Mouse (Mus musculus) forebrain, embryonic 13.5 days (tissue): ENCODE results near the gene Saysd1. TPM values are rescaled to one million over a fixed set of nuclear protein-coding genes. Genes with fewer than 3 reads are reported as not detected.
A peak's percentile ranks its signal among the peaks of the same experiment; 100 is the strongest.

Source experiments
- ATAC-seq: fragments of 200-750 bp; cut with Nextera tagmentation; 2 replicates; pipeline ENCODE4 v1.8.0; 2017
- H3K27ac ChIP-seq: fragments of 300-500 bp; sonication (generic); 2 replicates; pipeline ENCODE4 v1.5.1; 2015; ENCODE audit warnings: inconsistent platforms, mild to moderate bottlenecking, moderate library complexity
- H3K27me3 ChIP-seq: fragments of 300-500 bp; sonication (generic); 2 replicates; pipeline ENCODE4 v1.6.1; 2015; ENCODE audit warnings: mild to moderate bottlenecking, inconsistent platforms
- H3K36me3 ChIP-seq: fragments of 300-500 bp; sonication (generic); 2 replicates; pipeline ENCODE4 v1.6.1; 2015; ENCODE audit warnings: mild to moderate bottlenecking, inconsistent platforms; ENCODE audit not compliant: poor library complexity, severe bottlenecking
- H3K4me1 ChIP-seq: fragments of 300-500 bp; sonication (generic); 2 replicates; pipeline ENCODE4 v1.6.1; 2015; ENCODE audit warnings: inconsistent platforms
- H3K4me2 ChIP-seq: fragments of 300-500 bp; sonication (generic); 2 replicates; pipeline ENCODE4 v1.6.1; 2015; ENCODE audit warnings: inconsistent platforms, mild to moderate bottlenecking, moderate library complexity
- H3K4me3 ChIP-seq: fragments of 300-500 bp; sonication (generic); 2 replicates; pipeline ENCODE4 v1.5.1; 2015; ENCODE audit warnings: mild to moderate bottlenecking, inconsistent platforms
- H3K9ac ChIP-seq: fragments of 300-500 bp; sonication (generic); 2 replicates; pipeline ENCODE4 v1.6.1; 2015; ENCODE audit warnings: mild to moderate bottlenecking, inconsistent platforms
- H3K9me3 ChIP-seq: fragments of 300-500 bp; sonication (generic); replicated peaks from 2 replicates; pipeline ENCODE4 v1.6.1; 2016; ENCODE audit warnings: inconsistent platforms
- WGBS: fragments of 180-500 bp; shearing (Covaris S2); methylation state at CpG from one replicate; pipeline ENCODE4 v1.1.7; 2015; 5-methylcytosine and 5-hydroxymethylcytosine counted together
- polyA plus RNA-seq: library from polyadenylated mRNA; unstranded; fragments of >200 nt; fragmentation: Nextera tagmentation; extraction: Ambion mirVana; gene quantifications from 2 replicates; pipeline ENCODE4 v1.2.1, GENCODE M21; 2015

The Saysd1 gene
- polyA plus RNA-seq, 1 experiment from 2014 or later = 13.6 TPM

GRCm38 (mm10) chr14:20158727-20159681 is 20.7 kb upstream of the Saysd1 start:
- Histone ChIP-seq H3K27ac (no peak overlapping the region), H3K4me3 (no peak overlapping the region), H3K36me3 (no peaks in the 10 kb centered on the region), H3K9ac (no peak overlapping the region), H3K4me2 (no peak overlapping the region), H3K27me3 (no peaks in the 10 kb centered on the region), H3K4me1 (peaks cover 32% of the 10 kb centered on the region), H3K9me3 (no peaks in the 10 kb centered on the region)
- no peak for ATAC-seq
- WGBS = 80% methylated on average over 8 of the region's 8 CpGs

- H3K9me3 ChIP-seq = no peaks in the 10 kb centered on the region
- ATAC-seq = no peak
- H3K4me2 ChIP-seq = no peak overlapping the region
- peaks cover 23% of the 10 kb centered on the region for H3K4me1 ChIP-seq
- no peaks in the 10 kb centered on the region for H3K27me3 ChIP-seq
- no peak overlapping the region for H3K27ac ChIP-seq
- no peaks in the 10 kb centered on the region for H3K36me3 ChIP-seq
- no peak overlapping the region for H3K4me3 ChIP-seq
- H3K9ac ChIP-seq = no peak overlapping the region
- 92% methylated on average over 10 of the region's 10 CpGs for WGBS
Observed at GRCm38 (mm10) chr14:20157595-20157994, 19.3 kb upstream of the Saysd1 start.

- no peak for ATAC-seq
- Histone ChIP-seq H3K4me1 (peaks cover 18% of the 10 kb centered on the region), H3K27ac (no peak overlapping the region), H3K4me2 (no peak overlapping the region), H3K27me3 (no peaks in the 10 kb centered on the region), H3K36me3 (no peaks in the 10 kb centered on the region), H3K9me3 (no peaks in the 10 kb centered on the region), H3K4me3 (no peak overlapping the region), H3K9ac (no peak overlapping the region)
- WGBS = 55% methylated on average over 10 of the region's 10 CpGs
Observed at GRCm38 (mm10) chr14:20155718-20156117, 17.4 kb upstream of the Saysd1 start.

GRCm38 (mm10) chr14:20154937-20155336 is 16.6 kb upstream of the Saysd1 start:
- peaks cover 18% of the 10 kb centered on the region for H3K4me1 ChIP-seq
- H3K4me3 ChIP-seq = no peak overlapping the region
- no peaks in the 10 kb centered on the region for H3K36me3 ChIP-seq
- WGBS = 92% methylated on average over 4 of the region's 4 CpGs
- no peak overlapping the region for H3K27ac ChIP-seq
- H3K9ac ChIP-seq = no peak overlapping the region
- no peak for ATAC-seq
- H3K9me3 ChIP-seq = no peaks in the 10 kb centered on the region
- no peak overlapping the region for H3K4me2 ChIP-seq
- no peaks in the 10 kb centered on the region for H3K27me3 ChIP-seq

DNA sequence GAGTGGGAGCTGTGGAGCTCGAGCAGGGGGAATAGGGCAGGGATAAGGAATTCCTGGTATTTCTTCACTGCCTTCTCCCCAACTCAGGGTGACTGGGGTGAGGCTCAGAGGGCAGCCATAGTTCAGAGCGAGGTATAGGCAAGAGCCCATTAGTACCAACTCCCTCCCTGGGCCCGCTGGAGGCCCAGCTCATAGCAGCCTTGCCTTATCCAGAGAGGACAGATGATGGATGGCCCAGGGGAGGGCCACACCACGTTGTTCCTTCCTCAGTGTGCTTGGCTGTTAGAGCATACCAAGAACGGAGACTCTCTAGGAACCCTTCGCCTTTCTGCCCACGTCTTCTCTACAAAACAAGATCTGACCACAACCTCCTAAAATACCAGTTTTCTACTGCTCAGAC is 15.9 kb upstream of the Saysd1 start:
- no peak for ATAC-seq
- 84% methylated on average over 7 of the region's 7 CpGs for WGBS
- H3K36me3 ChIP-seq = no peaks in the 10 kb centered on the region

GRCm38 (mm10) chr14:20149127-20150080 is 11.1 kb upstream of the Saysd1 start:
- no peak for ATAC-seq
- no peak overlapping the region for H3K4me2 ChIP-seq

More for the DNA sequence above, 15.9 kb upstream of the Saysd1 start:
- no peak overlapping the region for H3K27ac ChIP-seq
- H3K4me3 ChIP-seq = no peak overlapping the region
- no peaks in the 10 kb centered on the region for H3K9me3 ChIP-seq
- no peaks in the 10 kb centered on the region for H3K27me3 ChIP-seq
- H3K9ac ChIP-seq = no peak overlapping the region
- peaks cover 11% of the 10 kb centered on the region; the same call in 1 of the 2 replicates for H3K4me1 ChIP-seq
- no peak overlapping the region for H3K4me2 ChIP-seq

DNA sequence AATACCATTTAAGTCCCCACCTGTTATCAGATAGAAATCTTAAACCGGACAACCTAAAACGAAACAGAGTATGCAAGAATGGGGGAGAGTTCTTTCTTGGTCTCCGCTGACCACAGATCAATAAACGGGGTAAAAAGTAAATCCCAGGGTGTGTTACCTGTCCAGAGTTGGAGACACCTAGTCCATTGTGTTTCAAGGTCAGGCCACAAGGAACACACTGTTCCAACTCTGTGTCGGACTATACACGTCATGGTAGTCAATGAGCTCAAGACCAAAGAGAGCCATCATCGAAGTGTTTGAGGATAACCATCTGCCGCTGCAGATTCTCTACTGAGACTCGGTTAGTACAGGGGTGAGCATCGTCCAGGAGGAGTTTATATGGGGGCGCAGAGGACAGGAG is 10.2 kb upstream of the Saysd1 start:
- Histone ChIP-seq H3K27me3 (no peaks in the 10 kb centered on the region), H3K4me3 (no peak overlapping the region), H3K9me3 (no peaks in the 10 kb centered on the region), H3K9ac (no peak overlapping the region), H3K27ac (no peak overlapping the region), H3K4me1 (peaks cover 13% of the 10 kb centered on the region), H3K36me3 (peaks cover 27% of the 10 kb centered on the region), H3K4me2 (no peak overlapping the region)
- ATAC-seq = no peak
- 96% methylated on average over 11 of the region's 11 CpGs for WGBS

More at GRCm38 (mm10) chr14:20149127-20150080, 11.1 kb upstream of the Saysd1 start:
- Histone ChIP-seq H3K27me3 (no peaks in the 10 kb centered on the region), H3K36me3 (peaks cover 22% of the 10 kb centered on the region), H3K9ac (no peak overlapping the region), H3K9me3 (no peaks in the 10 kb centered on the region), H3K4me1 (peaks cover 4% of the 10 kb centered on the region), H3K4me3 (no peak overlapping the region), H3K27ac (no peak overlapping the region)
- WGBS = 89% methylated on average over 22 of the region's 22 CpGs

DNA sequence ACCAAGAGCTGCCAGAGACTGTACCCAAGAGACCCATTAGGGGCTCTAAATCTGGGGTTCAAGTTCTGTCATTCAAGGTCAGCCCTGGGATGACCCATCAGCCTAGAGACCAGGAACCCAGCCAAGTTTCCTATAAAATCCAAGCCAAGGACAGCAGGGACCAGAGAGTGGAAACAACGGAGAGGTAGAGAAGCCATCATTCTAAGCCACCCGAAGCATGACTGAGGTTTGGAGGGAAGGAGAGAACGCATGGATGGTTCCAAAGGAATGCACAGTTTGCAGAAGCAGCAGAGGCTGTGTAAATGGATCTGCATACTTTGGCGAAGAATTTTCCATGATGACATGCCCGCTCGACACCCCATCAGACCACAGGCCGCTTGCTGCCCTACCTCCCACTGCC is 9.5 kb upstream of the Saysd1 start:
- H3K36me3 ChIP-seq = peaks cover 31% of the 10 kb centered on the region
- no peak for ATAC-seq
- WGBS = 93% methylated on average over 7 of the region's 7 CpGs

DNA sequence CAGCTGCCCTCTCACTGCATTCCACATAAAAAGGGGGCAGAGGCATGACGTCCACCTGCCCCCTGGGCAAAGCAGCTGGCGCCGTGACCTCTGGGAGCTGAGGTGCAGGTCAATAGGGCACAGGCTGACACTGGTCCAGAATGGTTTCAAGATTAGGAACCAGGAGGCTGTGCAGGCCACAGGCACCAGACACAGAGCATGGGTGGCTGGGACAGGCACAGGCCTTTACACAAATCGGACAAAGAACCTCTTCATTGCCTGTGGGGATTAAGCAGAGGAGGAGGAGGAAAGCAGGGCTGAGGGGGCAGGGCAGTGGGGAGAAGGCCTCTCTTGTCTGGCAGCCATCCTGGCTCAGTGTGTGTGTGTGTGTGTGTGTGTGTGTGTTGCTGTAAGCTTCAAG is 5.8 kb upstream of the Saysd1 start:
- Histone ChIP-seq H3K4me1 (peaks cover 14% of the 10 kb centered on the region), H3K9me3 (no peaks in the 10 kb centered on the region), H3K4me2 (no peak overlapping the region), H3K36me3 (peaks cover 55% of the 10 kb centered on the region), H3K9ac (no peak overlapping the region), H3K27me3 (no peaks in the 10 kb centered on the region), H3K27ac (peak overlapping the region; percentile 49), H3K4me3 (no peak overlapping the region)
- WGBS = 25% methylated on average over 4 of the region's 4 CpGs
- peak; percentile 36; the same call in 1 of the 2 replicates for ATAC-seq

More for the DNA sequence above, 9.5 kb upstream of the Saysd1 start:
- H3K27me3 ChIP-seq = no peaks in the 10 kb centered on the region
- no peak overlapping the region for H3K27ac ChIP-seq
- no peak overlapping the region for H3K4me3 ChIP-seq
- no peaks in the 10 kb centered on the region for H3K9me3 ChIP-seq
- no peak overlapping the region for H3K4me2 ChIP-seq
- H3K9ac ChIP-seq = no peak overlapping the region
- peaks cover 14% of the 10 kb centered on the region for H3K4me1 ChIP-seq

DNA sequence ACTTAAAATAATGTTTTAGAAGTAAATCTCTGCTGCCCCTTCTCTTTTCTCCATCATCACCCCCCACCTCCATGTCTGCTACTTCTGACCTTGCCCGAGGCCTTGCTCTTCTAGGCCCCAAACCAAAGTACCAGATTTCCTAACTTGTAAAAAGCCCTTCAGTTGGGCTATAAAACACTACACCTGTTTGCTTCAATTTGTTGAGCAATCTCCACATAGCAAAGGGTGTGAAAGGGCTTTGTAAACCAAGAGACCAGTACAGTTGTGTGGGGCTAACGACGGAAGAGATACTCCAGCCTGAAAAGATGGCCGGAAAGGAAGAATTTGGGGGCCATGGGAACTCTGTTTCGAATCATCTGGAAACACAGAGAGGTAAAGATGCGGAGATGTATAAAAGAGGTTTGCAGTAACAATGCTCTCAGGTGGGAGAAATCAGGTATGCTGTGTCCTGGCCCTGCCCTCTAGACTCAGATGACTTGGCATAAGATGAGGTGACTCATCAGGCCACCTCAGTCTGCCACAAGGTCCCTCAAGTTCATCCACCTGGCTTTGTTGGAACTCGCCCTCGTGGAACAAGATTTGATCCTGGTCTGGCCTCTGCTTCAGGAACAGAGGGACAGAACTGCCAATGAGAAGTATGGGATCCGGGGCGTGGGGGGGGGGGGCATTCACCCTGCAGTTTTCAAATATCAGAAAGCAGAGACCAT is 3.2 kb downstream of the Saysd1 start:
- Histone ChIP-seq H3K9ac (no peak overlapping the region), H3K4me3 (no peak overlapping the region), H3K36me3 (no peaks in the 10 kb centered on the region; the same call in 1 of the 2 replicates), H3K4me1 (no peaks in the 10 kb centered on the region), H3K9me3 (no peaks in the 10 kb centered on the region; the same call in 1 of the 2 replicates), H3K27ac (no peak overlapping the region), H3K27me3 (no peaks in the 10 kb centered on the region), H3K4me2 (no peak overlapping the region)
- WGBS = 87% methylated on average over 10 of the region's 10 CpGs
- ATAC-seq = no peak

- 88% methylated on average over 6 of the region's 6 CpGs for WGBS
- no peaks in the 10 kb centered on the region for H3K27me3 ChIP-seq
- no peak for ATAC-seq
- no peak overlapping the region for H3K4me2 ChIP-seq
- no peak overlapping the region for H3K9ac ChIP-seq
- H3K27ac ChIP-seq = no peak overlapping the region
- no peaks in the 10 kb centered on the region for H3K4me1 ChIP-seq
- no peaks in the 10 kb centered on the region; the same call in 1 of the 2 replicates for H3K9me3 ChIP-seq
- H3K4me3 ChIP-seq = no peak overlapping the region
- H3K36me3 ChIP-seq = no peaks in the 10 kb centered on the region
Observed at GRCm38 (mm10) chr14:20128162-20128561, 10.2 kb downstream of the Saysd1 start.
